Mouse (Mus musculus) lung, postnatal 36 days (tissue): ENCODE data around the gene Mdm2.
"Not testable (repeated sequence)": the region's sequence is repeated elsewhere in the genome, so short reads cannot be mapped to it uniquely, and the experiment has no call there.

Experiments used
- DNase-seq: peaks from one replicate; pipeline ENCODE4 v3.0.0; 2022; ENCODE audit warnings: mixed read lengths

The Mdm2 gene

DNA sequence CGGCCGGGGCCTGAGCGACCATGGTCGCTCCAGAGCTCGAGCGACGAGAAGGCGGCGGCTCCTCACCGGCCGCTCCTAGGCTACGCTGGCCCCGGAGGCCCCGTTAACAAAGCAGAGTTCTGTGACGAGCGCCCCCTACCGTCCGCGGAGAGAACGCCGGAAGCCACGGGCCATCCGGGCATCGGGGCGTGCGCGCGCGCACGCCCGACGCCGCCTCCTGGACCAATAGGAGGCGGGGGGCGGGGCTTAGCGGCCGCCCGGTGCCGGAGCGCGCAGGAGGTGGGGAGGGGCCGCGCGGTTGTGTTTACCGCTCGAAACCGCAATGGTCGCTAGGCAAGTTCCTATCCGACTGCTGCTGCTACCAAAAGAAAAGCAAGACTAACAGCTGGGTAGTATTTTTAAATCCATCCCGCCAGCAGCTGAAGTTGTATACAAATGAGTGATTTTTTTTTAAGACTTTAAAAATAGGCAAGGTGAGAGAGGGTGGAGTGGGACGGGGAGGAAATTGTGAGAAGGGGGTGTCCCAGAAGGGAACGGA, at the start of gene Mdm2:
Mdm2 (minus strand) TSS at position 155 of the 538 bp plus-strand sequence.
- peak; percentile 99 for DNase-seq

DNA sequence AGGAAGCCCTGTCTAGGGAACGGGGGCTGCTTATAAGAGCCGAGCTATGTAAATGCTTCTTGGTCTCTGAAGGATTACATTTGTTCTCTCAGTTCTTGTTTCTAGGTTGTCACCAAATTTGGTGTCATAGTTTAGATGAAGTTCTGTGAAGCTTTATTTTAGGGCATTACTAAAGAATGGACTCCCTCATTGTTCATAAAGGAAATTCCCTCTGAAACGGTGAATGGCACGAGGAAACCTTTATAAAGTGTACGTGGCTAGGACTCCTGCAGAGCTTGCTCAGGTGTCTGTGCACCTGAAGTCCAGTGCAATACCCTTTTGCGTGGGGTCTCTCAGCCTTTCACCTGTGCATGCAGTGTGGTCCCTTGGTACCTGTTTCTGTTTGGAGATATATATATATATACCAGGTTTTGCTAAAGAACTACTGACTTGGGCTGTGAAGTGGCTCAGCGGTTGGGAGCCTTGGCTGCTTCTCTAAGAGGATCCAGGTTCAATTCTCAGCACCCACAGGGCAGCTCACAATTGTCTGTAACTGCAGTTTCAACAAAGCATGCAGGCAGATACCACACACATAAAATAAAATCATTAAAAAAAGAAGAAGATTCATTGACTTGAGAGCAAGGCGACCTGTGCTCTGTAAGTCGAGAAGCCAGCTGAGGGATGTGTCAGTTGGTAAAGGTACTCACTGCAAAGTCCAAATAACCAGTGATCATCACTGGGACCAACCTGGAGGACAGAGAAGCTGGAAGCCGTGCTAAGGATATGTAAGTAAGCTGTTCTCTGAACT, 49.5 kb upstream of the Mdm2 start:
- no peak for DNase-seq

DNA sequence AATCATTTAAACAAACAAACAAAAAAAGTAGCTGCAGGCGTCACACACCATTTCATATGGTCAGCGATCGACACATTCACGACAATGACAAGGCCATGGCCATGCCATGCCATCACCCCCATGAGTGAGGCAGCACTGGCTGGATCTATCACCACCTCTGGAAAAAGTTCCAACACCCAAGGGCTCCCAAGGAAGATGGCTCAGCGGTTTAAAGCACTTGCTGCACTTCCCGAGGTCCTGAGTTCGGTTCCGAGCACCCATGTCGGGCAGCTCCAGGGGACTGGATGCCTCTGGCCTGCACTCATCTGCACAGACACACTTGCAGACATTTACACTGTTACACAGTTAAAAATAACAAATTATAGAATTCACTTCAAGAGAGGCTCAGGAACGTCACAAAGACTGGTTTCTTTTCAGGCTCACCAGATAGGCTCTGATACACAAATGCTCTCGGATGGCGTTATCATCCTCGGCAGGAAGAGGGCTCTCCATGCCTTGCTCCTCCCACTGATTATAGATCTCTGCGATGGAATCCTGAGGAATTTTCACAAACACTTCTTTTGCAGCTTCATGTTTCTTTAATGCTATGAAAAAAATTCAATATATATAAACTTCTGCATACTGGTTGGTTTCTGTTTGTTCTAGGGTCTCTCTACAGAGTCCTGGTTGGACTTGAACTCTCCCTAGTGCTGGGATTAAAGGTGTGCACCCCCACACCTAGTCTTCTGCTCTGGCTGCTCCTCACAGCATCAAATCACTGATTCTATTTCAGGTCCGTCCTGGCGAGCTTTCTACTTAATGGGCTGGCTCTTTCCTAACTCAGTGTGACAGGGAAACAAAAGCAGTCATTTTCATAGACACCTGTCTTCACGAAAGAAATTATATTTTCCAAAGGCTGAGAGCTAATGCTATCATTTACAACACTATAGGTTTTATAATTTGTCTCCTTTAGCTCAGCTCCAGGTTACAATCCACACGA, 48.5 kb upstream of the Mdm2 start:
- DNase-seq = no peak

DNA sequence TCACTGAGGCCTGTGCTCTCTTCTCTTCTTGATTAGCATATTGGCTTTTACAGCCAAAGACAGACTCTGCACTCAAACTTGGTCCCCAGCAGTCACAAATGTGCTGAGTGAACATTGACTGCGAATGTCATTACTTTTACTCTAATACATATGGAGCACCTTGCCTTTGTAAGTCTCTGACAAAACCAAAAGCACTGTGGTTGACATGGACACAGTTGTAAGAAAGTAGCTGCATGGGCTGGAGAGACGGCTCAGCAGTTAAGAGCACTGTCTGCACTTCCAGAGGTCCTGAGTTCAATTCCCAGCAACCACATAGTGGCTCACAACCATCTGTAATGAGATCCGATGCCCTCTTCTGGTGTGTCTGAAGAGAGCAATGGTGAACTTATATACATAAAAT, 47.8 kb upstream of the Mdm2 start:
- DNase-seq = not testable (repeated sequence)

DNA sequence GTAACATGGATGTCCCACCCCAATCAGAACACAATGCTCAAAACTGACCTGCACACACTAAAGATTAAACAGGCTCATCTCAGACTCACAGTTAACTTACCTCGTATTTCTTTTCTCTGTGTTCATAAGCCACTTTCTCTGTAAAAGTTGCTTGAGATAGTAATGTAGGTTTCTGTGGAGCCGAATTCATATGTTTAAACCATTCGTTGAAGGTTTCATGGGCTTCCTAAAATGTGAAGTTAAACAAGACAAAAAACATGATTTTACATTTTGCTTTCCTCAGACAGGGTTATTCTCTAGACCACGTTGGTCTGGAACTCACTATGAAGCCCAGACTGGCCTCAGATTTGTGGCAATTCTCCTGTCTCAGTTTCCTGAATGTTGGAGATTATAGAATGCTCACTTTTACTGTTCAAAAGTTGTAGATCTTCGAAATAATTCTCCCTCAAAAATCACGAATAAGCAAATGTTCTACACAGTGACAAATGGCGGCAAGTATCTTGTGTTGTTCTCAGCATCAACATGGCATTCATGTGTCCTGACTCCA, 47.3 kb upstream of the Mdm2 start:
- no peak for DNase-seq

DNA sequence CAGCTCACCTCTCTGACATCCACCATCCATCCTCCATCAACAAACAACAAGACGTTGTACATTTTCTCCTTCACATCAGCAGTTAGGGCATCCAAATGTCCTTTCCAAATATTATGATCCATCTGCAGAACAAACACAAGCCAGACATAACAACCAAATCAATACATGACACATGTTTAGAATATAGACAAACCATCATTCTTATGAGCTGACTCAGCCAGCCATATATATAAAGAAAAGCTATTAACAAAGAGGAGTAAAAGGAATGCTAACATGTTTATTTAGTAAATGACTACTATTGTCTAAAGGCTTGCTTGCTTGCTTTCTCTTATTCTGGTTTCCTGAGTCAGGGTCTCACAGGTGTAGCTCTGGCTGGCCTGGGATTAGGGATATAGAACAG, 46.7 kb upstream of the Mdm2 start:
- DNase-seq = no peak

DNA sequence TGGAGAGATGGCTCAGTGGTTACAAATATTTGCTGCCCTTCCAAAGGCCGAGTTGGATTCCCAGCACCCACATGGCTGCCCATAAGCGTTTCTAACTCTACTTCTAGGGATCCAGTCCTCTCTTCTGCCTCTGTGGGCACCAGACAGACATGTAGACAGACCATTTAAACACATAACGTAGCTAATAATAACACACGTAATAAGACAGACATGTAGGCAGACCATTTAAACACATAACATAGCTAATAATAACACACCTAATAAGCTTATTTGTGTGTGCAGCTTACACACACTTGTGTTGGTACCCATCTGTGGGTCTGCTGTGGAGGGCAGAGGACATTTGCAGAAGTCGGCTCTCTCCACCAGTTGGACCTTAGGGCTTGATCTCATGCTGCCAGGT, 46.2 kb upstream of the Mdm2 start:
- no peak for DNase-seq

DNA sequence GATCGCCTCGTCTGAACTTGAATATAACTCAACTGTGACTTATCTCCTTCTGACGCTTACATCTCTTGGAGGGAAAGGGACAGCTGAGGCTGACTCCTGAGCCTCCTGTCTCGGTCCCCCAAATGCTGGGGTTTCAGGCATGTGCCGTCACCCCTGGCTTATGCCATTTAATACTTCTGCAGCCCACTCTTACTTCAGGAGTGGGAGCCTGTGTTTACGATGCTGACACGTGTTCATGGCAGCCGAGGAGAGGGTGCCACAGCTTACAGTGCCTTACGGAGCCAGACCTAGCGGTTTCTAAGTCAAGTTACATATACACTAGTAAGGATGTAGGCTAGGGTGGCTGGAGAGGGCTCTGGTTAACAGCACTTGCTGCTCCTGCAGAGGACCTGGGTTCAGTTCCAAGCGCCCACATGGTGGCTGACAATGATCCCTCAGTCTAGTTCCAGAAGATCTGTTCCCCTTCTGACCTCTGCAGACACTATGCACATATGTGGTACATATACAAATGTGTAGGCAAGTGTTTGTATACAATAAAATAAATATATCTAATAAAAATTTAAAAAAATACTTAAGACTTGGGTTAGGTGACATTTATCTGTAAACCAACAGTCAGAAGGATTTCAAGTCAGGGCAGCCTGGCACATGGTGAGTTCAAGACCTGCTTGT, 45.4 kb upstream of the Mdm2 start:
- no peak for DNase-seq

DNA sequence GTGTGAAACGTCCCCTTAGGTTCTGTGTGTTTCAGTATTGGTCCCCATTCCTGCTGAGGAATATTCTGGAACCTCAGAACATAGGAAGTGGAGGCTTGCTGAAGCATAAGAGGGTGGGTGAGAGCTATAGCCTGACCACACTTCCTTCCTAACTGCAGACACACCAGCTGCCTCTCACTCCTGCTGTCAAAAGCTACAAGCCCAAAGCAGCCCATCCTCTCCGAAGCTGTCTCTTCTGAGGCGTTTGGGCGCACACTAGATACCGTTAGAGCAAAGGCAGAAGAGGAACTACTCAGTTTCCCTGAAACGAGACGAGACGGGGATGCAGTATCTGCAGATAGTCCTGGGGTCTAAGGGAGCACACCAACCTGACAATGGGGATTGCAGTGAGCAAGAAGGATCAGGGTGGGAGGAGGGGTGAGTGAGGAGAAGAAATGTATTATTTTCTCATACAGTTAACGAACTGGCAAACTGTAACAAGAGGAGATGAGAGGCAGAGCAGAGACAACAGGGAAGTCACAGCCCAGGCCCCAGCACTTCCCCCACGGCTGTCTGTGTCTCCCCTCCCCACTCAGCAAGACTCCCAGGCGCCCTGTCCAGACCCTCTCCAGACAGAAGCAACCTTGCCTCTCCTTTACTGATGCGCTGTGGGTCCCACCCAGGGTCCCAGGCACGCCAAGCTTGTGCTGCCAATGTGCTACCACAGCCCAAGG, 44.7 kb upstream of the Mdm2 start:
- DNase-seq = peak; percentile 12

DNA sequence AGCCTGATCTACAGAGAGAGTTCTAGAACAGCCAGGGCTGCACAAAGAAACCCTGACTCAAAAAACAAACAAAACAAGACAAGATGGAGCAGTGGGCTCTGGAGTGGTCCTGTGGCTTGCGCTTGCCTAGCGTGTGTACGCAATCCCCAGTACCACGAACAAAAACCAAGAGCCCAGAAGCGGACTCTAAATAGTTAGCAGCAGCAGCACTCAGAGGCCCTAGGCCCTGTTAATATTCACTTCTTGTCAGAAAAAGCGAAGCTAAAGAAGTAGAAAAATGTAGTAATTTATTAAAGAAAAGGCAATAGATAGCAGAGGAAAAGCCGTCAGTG, 44.0 kb upstream of the Mdm2 start:
- no peak for DNase-seq

DNA sequence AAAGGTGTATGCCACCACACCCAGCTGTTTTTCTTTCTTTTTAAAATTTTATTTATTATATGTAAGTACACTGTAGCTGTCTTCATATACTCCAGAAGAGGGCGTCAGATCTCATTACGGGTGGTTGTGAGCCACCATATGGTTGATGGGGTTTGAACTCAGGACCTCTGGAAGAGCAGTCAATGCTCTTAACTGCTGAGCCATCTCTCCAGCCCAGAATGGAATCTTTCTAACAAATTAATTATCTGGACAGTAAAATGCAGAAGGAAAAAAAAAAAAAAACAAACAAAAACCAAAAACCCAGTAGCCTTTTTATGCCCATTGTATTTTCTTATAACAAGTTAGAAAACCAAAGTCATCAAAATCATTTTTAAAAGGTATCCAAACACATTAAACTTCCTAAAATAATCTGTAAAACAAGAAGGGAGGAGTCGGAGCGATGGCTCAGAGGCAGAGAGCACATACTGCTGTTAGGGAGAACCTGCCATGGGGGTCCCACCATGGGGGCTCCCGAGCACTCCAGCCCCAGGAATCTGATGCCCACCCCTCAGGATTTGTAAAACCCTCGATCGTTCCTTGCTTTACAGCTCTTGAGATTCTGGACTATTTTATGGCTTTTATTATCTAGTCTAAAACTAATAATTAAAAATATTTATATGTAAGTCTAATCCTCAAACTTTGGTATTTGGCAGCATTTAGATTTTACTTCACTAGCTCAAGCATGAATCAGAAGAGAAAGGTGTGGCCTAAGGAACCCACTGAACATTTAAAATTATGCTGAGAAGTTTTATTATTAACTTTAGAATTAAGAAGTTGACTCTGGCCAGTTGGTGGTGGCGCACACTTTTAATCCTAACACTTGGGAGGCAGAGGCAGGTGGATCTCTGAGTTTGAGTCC, 43.4 kb upstream of the Mdm2 start:
- DNase-seq = no peak

DNA sequence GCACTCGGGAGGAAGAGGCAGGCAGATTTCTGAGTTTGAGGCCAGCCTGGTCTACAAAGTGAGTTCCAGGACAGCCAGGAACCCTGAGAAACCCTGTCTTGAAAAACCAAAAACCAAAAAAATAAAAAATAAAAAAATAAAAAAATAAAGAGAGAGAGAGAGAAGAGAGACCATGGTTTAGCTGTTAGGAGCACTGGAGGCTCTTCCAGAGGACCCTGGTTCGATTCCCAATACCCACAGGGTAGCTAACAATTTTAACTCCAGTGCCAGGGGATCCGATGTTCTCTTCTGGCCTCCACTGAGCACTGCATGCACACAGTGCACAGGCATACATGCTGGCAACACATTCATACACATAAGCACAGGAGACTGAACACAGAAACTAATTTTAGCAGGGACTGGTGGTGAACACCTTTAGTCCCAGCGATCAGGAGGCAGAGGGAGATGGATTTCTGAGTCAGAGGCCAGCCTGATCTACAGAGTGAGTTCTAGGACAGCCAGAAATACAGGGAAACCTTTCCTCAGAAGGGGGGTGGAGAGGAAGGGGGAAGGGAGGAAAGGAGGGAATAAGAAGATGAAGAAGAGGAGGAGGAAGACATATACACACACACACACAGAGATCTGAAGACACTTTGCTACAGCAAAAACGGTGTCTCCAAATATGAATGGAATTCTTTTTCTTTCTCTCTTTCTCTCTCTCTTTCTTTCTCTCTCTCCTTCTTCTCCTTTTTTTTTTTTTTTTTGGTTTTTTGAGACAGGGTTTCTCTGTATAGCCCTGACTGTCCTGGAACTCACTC, 42.5 kb upstream of the Mdm2 start:
- DNase-seq = no peak

DNA sequence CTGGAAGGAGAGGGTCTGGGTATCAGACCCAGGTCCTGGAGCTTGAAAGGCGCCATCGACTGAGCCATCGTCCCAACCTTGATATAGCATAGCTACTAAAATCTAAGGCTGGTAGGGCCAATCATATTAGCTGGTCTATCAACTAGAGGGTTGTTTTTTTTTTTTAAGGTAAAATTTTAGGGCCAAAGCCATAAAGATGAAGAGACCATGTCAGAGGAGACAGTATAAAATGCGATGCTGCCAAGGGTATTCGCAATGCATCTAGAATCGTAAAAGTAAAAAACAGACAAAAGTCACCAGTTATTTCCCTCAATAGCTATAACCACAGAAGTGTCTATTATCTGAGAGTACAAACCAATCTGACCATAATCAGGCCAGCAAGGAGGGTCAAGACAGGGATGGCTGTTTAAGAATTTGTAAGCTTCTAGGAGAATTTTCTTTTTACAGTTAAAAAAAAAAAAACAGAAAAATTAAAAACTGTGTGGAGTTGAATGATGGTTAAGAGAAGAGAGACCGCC, 41.8 kb upstream of the Mdm2 start:
- DNase-seq = no peak

DNA sequence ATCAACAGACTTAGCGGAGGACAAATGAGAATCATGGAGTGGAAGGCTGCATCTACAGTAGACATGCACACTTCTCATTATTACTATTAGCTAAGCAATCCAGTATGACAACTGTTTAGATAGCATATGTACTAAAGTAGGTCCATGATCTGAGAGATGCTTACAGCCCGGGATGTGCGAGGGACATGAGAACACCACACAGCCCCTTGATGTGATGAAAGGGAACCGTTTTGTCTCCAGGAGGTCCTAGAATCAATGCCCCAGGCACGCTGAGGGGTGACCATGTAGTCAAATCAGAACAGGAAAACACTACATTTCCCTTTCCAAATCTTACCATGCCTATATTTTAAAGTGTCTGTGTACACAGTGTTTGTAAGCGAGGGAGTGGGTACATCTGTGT, 41.2 kb upstream of the Mdm2 start:
- no peak for DNase-seq

DNA sequence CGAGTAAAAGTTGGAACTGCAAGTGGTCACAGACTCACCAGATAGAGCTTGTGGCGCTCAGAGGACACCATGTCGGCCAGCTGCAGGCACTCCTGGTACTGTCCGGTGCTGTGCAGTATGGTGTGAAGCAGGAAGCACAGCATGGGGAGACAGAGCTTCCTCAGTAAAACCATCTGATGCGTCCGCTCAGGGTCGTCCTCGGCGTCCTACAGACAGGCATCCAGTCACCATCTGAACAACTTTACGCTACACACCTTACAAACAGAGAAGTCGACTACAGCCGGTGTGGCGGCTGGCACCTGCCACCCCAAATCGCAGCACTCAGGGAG, 40.7 kb upstream of the Mdm2 start:
- no peak for DNase-seq

DNA sequence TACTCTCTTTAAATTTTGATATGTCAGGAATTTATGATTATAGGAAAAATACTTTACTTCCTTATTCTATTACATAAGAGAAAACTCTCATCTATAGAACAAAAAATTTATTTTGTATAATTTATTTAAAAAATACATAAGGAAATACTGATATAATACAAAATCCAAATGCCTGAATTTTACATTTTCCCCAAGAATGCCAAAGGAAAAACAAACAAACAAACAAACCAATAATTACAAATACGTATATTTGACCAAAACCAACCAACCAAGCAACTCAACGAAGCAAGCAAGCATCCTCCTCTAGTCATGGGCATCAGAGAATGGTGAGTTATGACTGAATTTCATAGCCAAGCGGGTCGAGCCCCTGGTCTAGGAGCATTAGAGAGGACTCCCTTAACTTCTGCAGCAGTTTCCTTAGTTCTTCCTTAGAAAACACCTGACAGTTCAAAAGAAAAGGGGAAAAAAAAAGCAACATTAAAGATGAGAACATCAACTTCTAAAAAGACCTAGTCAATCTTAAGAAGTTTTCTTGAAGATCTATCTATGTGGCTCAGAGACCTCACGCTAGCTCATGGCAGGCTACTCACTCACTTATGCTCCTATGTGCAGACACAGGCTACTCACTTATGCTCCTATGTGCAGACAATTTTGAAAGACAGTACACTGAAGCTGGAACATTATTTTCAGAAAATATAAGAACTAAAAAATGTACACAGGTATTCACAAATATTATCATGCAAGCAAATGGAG, 40.1 kb upstream of the Mdm2 start:
- no peak for DNase-seq

DNA sequence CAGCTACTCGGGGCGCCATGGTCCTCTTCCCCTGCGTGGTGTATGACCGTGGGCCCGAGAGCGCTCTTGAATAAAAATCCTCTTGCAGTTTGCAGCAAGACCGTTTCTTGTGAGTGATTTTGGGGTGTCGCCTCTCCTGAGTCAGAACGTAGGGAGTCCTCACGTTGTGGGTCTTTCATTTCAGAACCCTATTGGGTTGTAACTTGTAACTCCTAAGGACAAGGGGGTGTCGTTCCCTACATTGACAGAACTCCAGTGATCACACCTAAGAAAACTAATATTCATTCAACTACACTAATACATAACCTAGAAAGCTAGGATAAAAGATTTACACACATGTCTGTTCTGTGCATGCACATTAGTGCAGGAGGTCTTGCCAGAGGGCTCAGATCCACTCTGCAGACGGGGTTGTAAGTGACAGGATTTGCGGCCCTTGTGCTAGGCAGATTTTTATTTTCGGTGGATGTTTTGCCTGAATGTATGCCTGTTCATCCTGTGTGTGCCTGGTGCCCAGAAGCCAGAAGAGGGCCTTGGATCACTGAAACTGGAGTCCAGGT, 39.3 kb upstream of the Mdm2 start:
- no peak for DNase-seq

DNA sequence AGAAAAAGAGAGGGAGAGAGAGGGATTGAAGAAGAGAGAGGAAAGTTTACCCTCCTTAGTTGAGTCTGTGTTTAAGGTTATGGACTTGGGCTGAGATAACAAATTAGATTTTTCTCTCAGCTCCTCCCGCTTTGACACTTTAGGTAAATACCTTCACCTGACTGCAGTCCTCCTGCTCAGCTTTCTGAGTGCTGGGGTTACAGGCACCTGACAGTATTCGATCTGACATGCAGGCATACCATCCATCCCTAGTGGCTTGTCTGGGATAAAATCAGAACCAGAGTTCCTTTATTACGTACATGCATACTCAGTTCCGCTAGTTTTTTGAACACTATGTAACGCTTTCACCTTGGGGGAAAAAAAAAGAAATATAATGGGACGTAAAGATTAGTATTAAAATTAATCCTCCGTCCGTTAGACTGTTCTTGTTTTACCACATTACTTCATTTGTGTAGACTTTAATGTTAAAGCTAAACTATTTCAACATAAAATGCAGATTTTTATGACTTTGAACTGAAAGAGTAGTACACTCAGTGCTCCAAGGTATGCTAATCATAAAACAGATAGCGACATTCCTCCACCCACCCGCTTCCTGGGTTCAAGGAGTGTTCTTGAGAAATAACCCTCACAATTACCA, 38.6 kb upstream of the Mdm2 start:
- DNase-seq = no peak
